Mouse (Mus musculus) layer of hippocampus, postnatal 36 days (tissue): ENCODE measurements around the gene Cops9. TPM values are rescaled to one million over a fixed set of nuclear protein-coding genes. Genes with fewer than 3 reads are reported as not detected.

ENCODE experiments used
- DNase-seq, 2 experiments: peaks; one replicate each; pipeline ENCODE4 v3.0.0; 2022
- total RNA-seq, 2 experiments: library from RNA; stranded (reverse); gene quantifications; 2 replicates each; pipeline ENCODE4 v1.2.3; 2021

The Cops9 gene
- total RNA-seq, 2 experiments from 2014 or later = 336 to 386 TPM

GRCm38 (mm10) chr1:92646601-92647000 is 4.8 kb upstream of the Cops9 start:
- DNase-seq = no peak

GRCm38 (mm10) chr1:92646111-92646510 is 4.3 kb upstream of the Cops9 start:
- no peak for DNase-seq

GRCm38 (mm10) chr1:92644916-92645315 is 3.1 kb upstream of the Cops9 start:
- DNase-seq = peak in 1 of 2 experiments; percentile 0

GRCm38 (mm10) chr1:92643691-92644090 is 1.9 kb upstream of the Cops9 start:
- peak in 1 of 2 experiments; percentile 1 for DNase-seq

GRCm38 (mm10) chr1:92640393-92640792 is 1.4 kb downstream of the Cops9 start:
- DNase-seq = no peak

GRCm38 (mm10) chr1:92638736-92639135 is 3.0 kb downstream of the Cops9 start:
- DNase-seq = no peak

- DNase-seq = peak; percentile 67 to 79
Observed at GRCm38 (mm10) chr1:92638181-92638580, 3.6 kb downstream of the Cops9 start.

- DNase-seq = no peak
Observed at GRCm38 (mm10) chr1:92637501-92638172, 4.1 kb downstream of the Cops9 start.

GRCm38 (mm10) chr1:92636676-92637075 is 5.1 kb downstream of the Cops9 start:
- no peak for DNase-seq

GRCm38 (mm10) chr1:92636015-92636414 is 5.8 kb downstream of the Cops9 start:
- no peak for DNase-seq

- peak in 1 of 2 experiments; percentile 33 for DNase-seq
Observed at GRCm38 (mm10) chr1:92634976-92635599, 6.7 kb downstream of the Cops9 start.

- DNase-seq = no peak
Observed at GRCm38 (mm10) chr1:92634569-92634968, 7.2 kb downstream of the Cops9 start.

GRCm38 (mm10) chr1:92633726-92634125 is 8.1 kb downstream of the Cops9 start:
- peak in 1 of 2 experiments; percentile 21 for DNase-seq

- peak in 1 of 2 experiments; percentile 1 for DNase-seq
Observed at GRCm38 (mm10) chr1:92632948-92633347, 8.8 kb downstream of the Cops9 start.

GRCm38 (mm10) chr1:92632196-92632595 is 9.6 kb downstream of the Cops9 start:
- DNase-seq = peak in 1 of 2 experiments; percentile 0

- no peak for DNase-seq
Observed at GRCm38 (mm10) chr1:92628227-92628626, 13.6 kb downstream of the Cops9 start.

GRCm38 (mm10) chr1:92618360-92618759 is 23.4 kb downstream of the Cops9 start:
- DNase-seq = no peak

GRCm38 (mm10) chr1:92617488-92617887 is 24.3 kb downstream of the Cops9 start, which contains the start of gene Olfr12:
TSS of gene Olfr12 (plus strand) at chr1:92617788.
- no peak for DNase-seq

- no peak for DNase-seq
Observed at GRCm38 (mm10) chr1:92616046-92616445, 25.7 kb downstream of the Cops9 start.

- DNase-seq = no peak
Observed at GRCm38 (mm10) chr1:92614516-92614915, 27.3 kb downstream of the Cops9 start.

- no peak for DNase-seq
Observed at GRCm38 (mm10) chr1:92613175-92613574, 28.6 kb downstream of the Cops9 start.

- DNase-seq = peak in 1 of 2 experiments; percentile 56
Observed at GRCm38 (mm10) chr1:92611008-92611407, 30.8 kb downstream of the Cops9 start.

- no peak for DNase-seq
Observed at GRCm38 (mm10) chr1:92607711-92608110, 34.1 kb downstream of the Cops9 start.

- no peak for DNase-seq
Observed at GRCm38 (mm10) chr1:92605482-92605881, 36.3 kb downstream of the Cops9 start, which contains the start of gene Olfr1410. TSS of gene Olfr1410 (plus strand) at chr1:92605782.
